Mouse (Mus musculus) hindlimb bud, embryonic 11.5 days (tissue): ENCODE data around the gene Pla2g4b.

Experiments
- DNase-seq: peaks from one replicate; pipeline ENCODE4 v3.0.0-alpha.2; 2012; ENCODE audit warnings: low read depth, low spot score; ENCODE audit errors: extremely low spot score

Pla2g4b gene

GRCm38 (mm10) chr2:120032726-120033467 lies at the start of gene Pla2g4b:
Gene Pla2g4b, plus strand, starts transcription at chr2:120033417.
- DNase-seq: no peak

GRCm38 (mm10) chr2:119985871-119986270 lies 47.3 kb upstream of the Pla2g4b start:
- DNase-seq: no peak

GRCm38 (mm10) chr2:119986369-119986768 lies 46.8 kb upstream of the Pla2g4b start:
- DNase-seq: no peak

GRCm38 (mm10) chr2:119987441-119987840 lies 45.8 kb upstream of the Pla2g4b start:
- no peak for DNase-seq

GRCm38 (mm10) chr2:119988952-119989351 lies 44.3 kb upstream of the Pla2g4b start:
- DNase-seq: no peak

- DNase-seq: no peak
Measured at GRCm38 (mm10) chr2:119990881-119991280, 42.3 kb upstream of the Pla2g4b start.

GRCm38 (mm10) chr2:119992349-119992748 lies 40.9 kb upstream of the Pla2g4b start:
- no peak for DNase-seq

GRCm38 (mm10) chr2:119993515-119993914 lies 39.7 kb upstream of the Pla2g4b start:
- DNase-seq: no peak

GRCm38 (mm10) chr2:119994839-119995238 lies 38.4 kb upstream of the Pla2g4b start:
- DNase-seq: no peak

GRCm38 (mm10) chr2:119995391-119996281 lies 37.6 kb upstream of the Pla2g4b start:
- DNase-seq: peak; percentile 18

- no peak for DNase-seq
Measured at GRCm38 (mm10) chr2:119997354-119997753, 35.9 kb upstream of the Pla2g4b start.

GRCm38 (mm10) chr2:119999731-120000130 lies 33.5 kb upstream of the Pla2g4b start:
- no peak for DNase-seq

- DNase-seq: no peak
Measured at GRCm38 (mm10) chr2:120000882-120001584, 32.2 kb upstream of the Pla2g4b start.

GRCm38 (mm10) chr2:120001956-120002355 lies 31.3 kb upstream of the Pla2g4b start:
- DNase-seq: no peak

- no peak for DNase-seq
Measured at GRCm38 (mm10) chr2:120003970-120004369, 29.2 kb upstream of the Pla2g4b start.

- DNase-seq: no peak
Measured at GRCm38 (mm10) chr2:120006696-120007095, 26.5 kb upstream of the Pla2g4b start.

- DNase-seq: no peak
Measured at GRCm38 (mm10) chr2:120007680-120008210, 25.5 kb upstream of the Pla2g4b start.

GRCm38 (mm10) chr2:120008672-120009071 lies 24.5 kb upstream of the Pla2g4b start:
- no peak for DNase-seq

GRCm38 (mm10) chr2:120011462-120012200 lies 21.6 kb upstream of the Pla2g4b start:
- no peak for DNase-seq

- DNase-seq: no peak
Measured at GRCm38 (mm10) chr2:120012924-120013323, 20.3 kb upstream of the Pla2g4b start.
